Comparison of ENCODE assay signal across 18 mouse cellular contexts in genomic region chr1:156084603-156085002, GRCm38 (mm10).
"Had no signal": no experiment of that assay in that cellular context is flagged by ENCODE, and none has a peak within 500 bp of the region (broad histone marks: within the 10 kb centered on the region; RNA-seq: fewer than 3 reads in every experiment).

No protein-coding gene starts in this region.

- DNase-seq: lung, adult 18-20 months; lung, embryonic 14.5 days; lung, postnatal 4 days; midbrain, embryonic 14.5 days; retina, postnatal 1 day; right cerebral cortex, adult 18-20 months; right cerebral cortex, postnatal 25 days; right cerebral cortex, postnatal 4 days; spleen, adult 18-20 months; thymus, adult 18-20 months; thymus, postnatal 14 days; thymus, postnatal 36 days had no signal

- ATAC-seq: midbrain, embryonic 16.5 days had no signal

- H3K9me3 ChIP-seq: midbrain, embryonic 10.5 days; midbrain, embryonic 12.5 days; neural tube, embryonic 13.5 days; neural tube, embryonic 15.5 days had no signal

- H3K4me1 ChIP-seq: midbrain, embryonic 10.5 days; midbrain, embryonic 12.5 days; neural tube, embryonic 13.5 days; neural tube, embryonic 15.5 days had no signal

- H3K27ac ChIP-seq: midbrain, embryonic 10.5 days; midbrain, embryonic 12.5 days; neural tube, embryonic 13.5 days; neural tube, embryonic 15.5 days had no signal

- H3K36me3 ChIP-seq: midbrain, embryonic 10.5 days; midbrain, embryonic 12.5 days; neural tube, embryonic 13.5 days; neural tube, embryonic 15.5 days had no signal

- H3K4me2 ChIP-seq: lung, embryonic 14.5 days; midbrain, embryonic 12.5 days; neural tube, embryonic 13.5 days; neural tube, embryonic 15.5 days had no signal

- H3K27me3 ChIP-seq: neural tube, embryonic 13.5 days had no signal

- H3K9ac ChIP-seq: lung, embryonic 14.5 days; midbrain, embryonic 12.5 days; neural tube, embryonic 13.5 days; neural tube, embryonic 15.5 days had no signal

- H3K4me3 ChIP-seq: midbrain, embryonic 10.5 days; midbrain, embryonic 12.5 days; myocyte; neural tube, embryonic 13.5 days; neural tube, embryonic 15.5 days had no signal
